Mouse (Mus musculus): Measurements from ENCODE around the gene Kti12.

Kti12 gene

DNA sequence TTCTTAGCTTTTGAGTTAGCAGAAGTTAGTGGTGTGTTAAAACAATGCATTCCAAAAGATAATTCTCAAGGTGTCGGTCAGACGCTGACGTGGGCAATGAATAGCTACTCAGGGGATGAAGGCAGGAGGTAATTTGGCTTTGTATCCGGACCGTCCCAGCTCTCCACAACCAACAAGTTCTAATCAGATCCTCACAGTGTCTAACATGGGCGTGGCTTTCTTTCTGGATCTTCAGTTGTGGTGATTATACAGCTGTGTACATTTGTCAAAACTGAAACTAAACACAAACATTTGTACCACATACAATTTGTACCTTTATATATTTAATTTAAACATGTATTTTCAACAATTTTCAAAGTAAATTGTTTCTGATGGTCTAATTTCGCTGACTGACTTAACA lies 19.2 kb downstream of the Kti12 start:
- intact Hi-C loops (cut with DNase I): no loop called here

DNA sequence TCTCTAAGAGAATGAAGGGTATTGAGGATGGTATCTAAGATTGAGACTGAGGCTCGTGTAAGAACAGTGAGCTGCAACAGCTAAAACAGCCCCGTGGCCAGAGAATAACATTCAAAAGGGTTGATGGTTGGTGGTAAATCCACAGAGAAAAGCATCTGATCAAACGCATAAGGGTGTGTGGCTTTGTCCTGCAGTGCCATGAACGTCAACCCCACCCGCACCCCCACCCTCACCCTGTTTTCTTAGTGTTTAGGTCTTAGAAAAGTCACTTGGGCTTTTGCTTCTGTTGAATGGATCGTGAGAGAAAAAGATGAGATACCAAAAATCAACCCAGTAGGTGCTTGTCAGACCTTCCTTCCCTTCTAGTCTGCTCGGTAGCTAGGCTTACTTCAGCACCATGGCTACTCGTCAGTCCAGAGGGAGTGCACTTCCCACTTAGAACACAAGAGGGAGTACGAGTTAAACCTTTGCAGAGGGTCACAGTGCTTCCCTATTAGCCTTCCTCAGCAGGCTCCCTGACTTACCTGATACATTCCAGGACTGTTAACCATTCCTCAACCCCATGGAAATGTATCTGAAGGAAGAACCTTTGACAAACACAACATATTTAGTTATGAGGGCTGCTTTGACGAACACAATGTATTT lies 22.3 kb downstream of the Kti12 start:
- intact Hi-C loops (cut with DNase I): loop anchor here (2.0 to 10.0 kb wide), 3 partner anchors 73 to 295 kb away; no protein-coding TSS in a partner anchor

GRCm38 (mm10) chr4:108873746-108874145 lies 26.2 kb downstream of the Kti12 start:
- intact Hi-C loops (cut with DNase I): loop anchor here (5.0 to 10.0 kb wide), 2 partner anchors 76 to 291 kb away; no protein-coding TSS in a partner anchor

DNA sequence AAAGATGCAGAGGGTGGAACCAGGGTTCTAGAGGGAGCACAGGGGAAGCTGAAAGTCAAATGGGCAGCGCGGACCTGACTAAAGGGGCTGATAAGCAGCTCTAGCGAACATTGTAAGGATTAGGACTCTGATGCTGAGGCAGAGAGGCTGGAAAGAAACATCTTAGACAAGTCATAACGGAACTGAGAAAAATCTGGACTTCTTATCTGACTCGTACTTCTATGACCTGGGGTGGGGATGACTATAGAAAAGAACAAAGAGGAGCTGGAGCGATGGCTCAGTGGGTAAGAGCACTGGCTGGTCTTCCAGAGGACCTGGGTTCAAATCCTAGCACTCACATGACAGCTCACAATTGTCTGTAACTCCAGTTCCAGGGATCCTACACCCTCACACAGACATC lies 30.3 kb downstream of the Kti12 start:
- intact Hi-C loops (cut with DNase I): loop anchor here (10.0 kb wide), 1 partner anchor 287 kb away; no protein-coding TSS in a partner anchor

DNA sequence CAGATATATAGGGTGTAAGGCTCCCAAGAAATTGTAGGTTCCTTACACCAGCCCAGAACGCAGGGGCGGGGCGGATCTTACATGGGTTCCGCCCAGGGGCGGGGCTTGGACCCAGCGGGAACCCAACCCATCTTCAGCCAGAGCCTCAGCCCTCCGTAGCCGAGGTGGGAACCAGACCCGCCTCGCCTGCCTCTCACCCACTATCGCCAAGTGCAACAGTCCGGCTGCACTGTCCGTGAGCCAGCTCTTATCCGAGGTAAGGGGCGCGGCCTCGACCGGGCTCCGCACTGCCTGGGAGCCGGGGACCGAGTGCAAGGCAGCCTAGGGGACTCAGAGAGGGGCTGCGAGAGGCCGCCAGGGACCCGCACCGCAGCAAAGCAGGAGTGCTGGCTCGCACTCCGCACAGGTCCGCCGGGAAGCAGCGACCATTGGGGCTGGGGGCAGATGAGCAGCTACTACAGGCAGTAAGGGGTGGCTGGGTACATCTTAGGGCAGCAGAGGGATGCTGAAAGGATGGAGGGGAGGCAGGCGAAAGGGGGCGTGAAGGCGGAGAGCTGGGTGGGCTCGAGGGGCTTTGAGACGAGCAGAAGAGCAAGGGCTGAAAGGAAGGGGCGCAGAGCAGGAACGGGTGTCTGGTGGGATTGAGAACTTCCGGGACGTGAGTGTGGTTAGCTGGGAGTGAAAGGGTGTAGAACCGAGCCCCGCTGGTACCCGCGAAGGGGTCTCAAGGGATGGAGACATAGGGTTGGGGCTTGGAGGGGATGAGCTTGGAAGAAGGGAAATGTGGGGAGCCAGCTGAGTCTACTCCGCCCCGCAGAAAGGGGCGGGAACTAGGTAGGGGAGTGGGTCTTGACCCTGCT lies 31.6 kb downstream of the Kti12 start, which contains the start of gene Rab3b:
Gene Rab3b (plus strand): TSS at position 101 of the 860 bp plus-strand sequence.
- intact Hi-C loops (cut with DNase I): loop anchor here (10.0 kb wide), 1 partner anchor 286 kb away; no protein-coding TSS in a partner anchor

- intact Hi-C loops (cut with DNase I): loop anchor here (10.0 kb wide), 1 partner anchor 51 kb away; no protein-coding TSS in a partner anchor
Measured at GRCm38 (mm10) chr4:108883815-108884214, 36.2 kb downstream of the Kti12 start.

- intact Hi-C loops (cut with DNase I): loop anchor here (10.0 kb wide), 1 partner anchor 47 kb away; no protein-coding TSS in a partner anchor
Measured at GRCm38 (mm10) chr4:108887456-108887855, 39.9 kb downstream of the Kti12 start.

GRCm38 (mm10) chr4:108890876-108891275 lies 43.3 kb downstream of the Kti12 start:
- intact Hi-C loops (cut with DNase I): no loop called here
